Mouse (Mus musculus): ENCODE measurements around the gene Rif1.

GRCm38 (mm10) chr2:52057681-52058080, 15.0 kb upstream of the Rif1 start:
- TF ChIP-seq POLR2A (IDR thresholded peaks at IDR 0.05; ENCODE audit: extremely low read depth, insufficient read depth, low read length) (no peak), CTCF (IDR thresholded peaks at IDR 0.05; ENCODE audit: low read depth, low read length) (no peak)
